Mouse (Mus musculus) liver, embryonic 12.5 days (tissue): ENCODE data around the gene Cav2. TPM values are rescaled to one million over a fixed set of nuclear protein-coding genes. Genes with fewer than 3 reads are reported as not detected.

Experiments used
- ATAC-seq: fragments of 200-750 bp; cut with Nextera tagmentation; 2 replicates; pipeline ENCODE4 v1.8.0; 2017; ENCODE audit warnings: moderate number of reproducible peaks, mild to moderate bottlenecking, moderate library complexity
- H3K27ac ChIP-seq: fragments of 300-500 bp; sonication (generic); 2 replicates; pipeline ENCODE4 v1.5.1; 2016; ENCODE audit warnings: mild to moderate bottlenecking
- H3K27me3 ChIP-seq: fragments of 300-500 bp; sonication (generic); replicated peaks from 2 replicates; pipeline ENCODE4 v1.6.1; 2016; ENCODE audit warnings: mild to moderate bottlenecking, moderate library complexity
- H3K36me3 ChIP-seq: fragments of 300-500 bp; sonication (generic); 2 replicates; pipeline ENCODE4 v1.6.1; 2016; ENCODE audit warnings: mild to moderate bottlenecking, moderate library complexity
- H3K4me1 ChIP-seq: fragments of 300-500 bp; sonication (generic); 2 replicates; pipeline ENCODE4 v1.6.1; 2016
- H3K4me2 ChIP-seq: fragments of 300-500 bp; sonication (generic); 2 replicates; pipeline ENCODE4 v1.6.1; 2016; ENCODE audit warnings: mild to moderate bottlenecking, moderate library complexity
- H3K4me3 ChIP-seq: fragments of 300-500 bp; sonication (generic); 2 replicates; pipeline ENCODE4 v1.5.1; 2016; ENCODE audit warnings: mild to moderate bottlenecking, moderate library complexity
- H3K9ac ChIP-seq: fragments of 300-500 bp; sonication (generic); 2 replicates; pipeline ENCODE4 v1.6.1; 2016; ENCODE audit warnings: mild to moderate bottlenecking, moderate library complexity
- H3K9me3 ChIP-seq: fragments of 300-500 bp; sonication (generic); replicated peaks from 2 replicates; pipeline ENCODE4 v1.6.1; 2016; ENCODE audit warnings: mild to moderate bottlenecking, moderate library complexity
- WGBS: fragments of 180-500 bp; shearing (Covaris S2); methylation state at CpG from one replicate; pipeline ENCODE4 v1.1.7; 2016; ENCODE audit not compliant: insufficient replicate concordance; 5-methylcytosine and 5-hydroxymethylcytosine counted together
- polyA plus RNA-seq: library from polyadenylated mRNA; unstranded; fragments of >200 nt; fragmentation: Nextera tagmentation; extraction: Ambion mirVana; gene quantifications from 2 replicates; pipeline ENCODE4 v1.2.1, GENCODE M21; 2016

Cav2 gene
- polyA plus RNA-seq, 1 experiment from 2014 or later: 3.2 TPM

GRCm38 (mm10) chr6:17281757-17282092 lies 740 bp downstream of the Cav2 start:
- Histone ChIP-seq H3K27me3 (peaks cover 22% of the 10 kb centered on the region), H3K4me1 (peaks cover 16% of the 10 kb centered on the region; the same call in 1 of the 2 replicates), H3K36me3 (no peaks in the 10 kb centered on the region), H3K4me2 (peak overlapping the region; percentile 71), H3K27ac (peak overlapping the region; percentile 40; the same call in 1 of the 2 replicates), H3K9me3 (no peaks in the 10 kb centered on the region), H3K9ac (peak overlapping the region; percentile 50; the same call in 1 of the 2 replicates), H3K4me3 (peak overlapping the region; percentile 51)
- WGBS: 16% methylated on average over 8 of the region's 8 CpGs
- peak; percentile 21; the same call in 1 of the 2 replicates for ATAC-seq

- H3K9ac ChIP-seq: no peak overlapping the region
- no peaks in the 10 kb centered on the region for H3K9me3 ChIP-seq
- 24% methylated on average over 5 of the region's 5 CpGs for WGBS
- H3K27me3 ChIP-seq: peaks cover 22% of the 10 kb centered on the region
- H3K27ac ChIP-seq: peak overlapping the region; percentile 40; the same call in 1 of the 2 replicates
- peak overlapping the region; percentile 71; the same call in 1 of the 2 replicates for H3K4me2 ChIP-seq
- no peak for ATAC-seq
- H3K4me1 ChIP-seq: peaks cover 16% of the 10 kb centered on the region; the same call in 1 of the 2 replicates
- no peak overlapping the region for H3K4me3 ChIP-seq
- H3K36me3 ChIP-seq: no peaks in the 10 kb centered on the region
Observed at GRCm38 (mm10) chr6:17282159-17282558, 1.2 kb downstream of the Cav2 start.

GRCm38 (mm10) chr6:17283834-17284233 lies 2.8 kb downstream of the Cav2 start:
- Histone ChIP-seq H3K4me1 (peaks cover 16% of the 10 kb centered on the region; the same call in 1 of the 2 replicates), H3K4me2 (no peak overlapping the region), H3K27ac (no peak overlapping the region), H3K9ac (no peak overlapping the region), H3K4me3 (no peak overlapping the region), H3K27me3 (peaks cover 22% of the 10 kb centered on the region), H3K9me3 (no peaks in the 10 kb centered on the region), H3K36me3 (no peaks in the 10 kb centered on the region)
- ATAC-seq: no peak
- 55% methylated on average over 3 of the region's 3 CpGs for WGBS

- no peak overlapping the region for H3K4me2 ChIP-seq
- 40% methylated on average over 4 of the region's 4 CpGs for WGBS
- ATAC-seq: no peak
Observed at GRCm38 (mm10) chr6:17286381-17286780, 5.4 kb downstream of the Cav2 start.

GRCm38 (mm10) chr6:17295116-17295515 lies 14.1 kb downstream of the Cav2 start:
- no peak overlapping the region for H3K27ac ChIP-seq
- no peak overlapping the region for H3K9ac ChIP-seq
- no peaks in the 10 kb centered on the region for H3K9me3 ChIP-seq
- ATAC-seq: no peak
- no peak overlapping the region for H3K4me2 ChIP-seq
- no peaks in the 10 kb centered on the region for H3K27me3 ChIP-seq
- no peak overlapping the region for H3K4me3 ChIP-seq
- 76% methylated on average over 5 of the region's 5 CpGs for WGBS
- no peaks in the 10 kb centered on the region for H3K36me3 ChIP-seq
- no peaks in the 10 kb centered on the region for H3K4me1 ChIP-seq

More at GRCm38 (mm10) chr6:17286381-17286780, 5.4 kb downstream of the Cav2 start:
- peaks cover 8% of the 10 kb centered on the region for H3K27me3 ChIP-seq
- no peaks in the 10 kb centered on the region for H3K9me3 ChIP-seq
- no peak overlapping the region for H3K4me3 ChIP-seq
- H3K36me3 ChIP-seq: no peaks in the 10 kb centered on the region
- peaks cover 7% of the 10 kb centered on the region; the same call in 1 of the 2 replicates for H3K4me1 ChIP-seq
- H3K27ac ChIP-seq: no peak overlapping the region
- no peak overlapping the region for H3K9ac ChIP-seq

- ATAC-seq: no peak
- Histone ChIP-seq H3K4me2 (peak within 1 kb of the TSS; percentile 66), H3K27ac (no peak within 1 kb of the TSS), H3K4me1 (0 out of 2 replicates have a peak, but pooled peaks cover 7% of the 10 kb centered on the region), H3K4me3 (peak within 1 kb of the TSS; percentile 44), H3K27me3 (peaks cover 42% of the 10 kb centered on the region), H3K9me3 (no peaks in the 10 kb centered on the region), H3K9ac (no peak within 1 kb of the TSS), H3K36me3 (no peaks in the 10 kb centered on the region)
- 2% methylated on average over 26 of the region's 26 CpGs for WGBS
Observed at GRCm38 (mm10) chr6:17305954-17306601, 25.1 kb downstream of the Cav2 start, which contains the start of gene Cav1. Gene Cav1 (plus strand): TSS chr6:17306335.

- Histone ChIP-seq H3K27ac (no peak overlapping the region), H3K9ac (no peak overlapping the region)
- ATAC-seq: no peak
Observed at GRCm38 (mm10) chr6:17306602-17307325, 25.8 kb downstream of the Cav2 start.

GRCm38 (mm10) chr6:17307461-17308115 lies 26.6 kb downstream of the Cav2 start:
- no peak overlapping the region for H3K27ac ChIP-seq
- 3% methylated on average over 30 of the region's 31 CpGs for WGBS
- 0 out of 2 replicates have a peak, but pooled peaks cover 7% of the 10 kb centered on the region for H3K4me1 ChIP-seq
- H3K4me3 ChIP-seq: peak overlapping the region; percentile 44
- no peaks in the 10 kb centered on the region for H3K9me3 ChIP-seq
- no peak overlapping the region for H3K9ac ChIP-seq
- H3K4me2 ChIP-seq: peak overlapping the region; percentile 66
- ATAC-seq: peak; percentile 64
- H3K27me3 ChIP-seq: peaks cover 42% of the 10 kb centered on the region
- no peaks in the 10 kb centered on the region for H3K36me3 ChIP-seq

More at GRCm38 (mm10) chr6:17306602-17307325, 25.8 kb downstream of the Cav2 start:
- Histone ChIP-seq H3K9me3 (no peaks in the 10 kb centered on the region), H3K27me3 (peaks cover 42% of the 10 kb centered on the region), H3K36me3 (no peaks in the 10 kb centered on the region), H3K4me3 (peak overlapping the region; percentile 44), H3K4me1 (0 out of 2 replicates have a peak, but pooled peaks cover 7% of the 10 kb centered on the region), H3K4me2 (peak overlapping the region; percentile 66)
- under 1% methylated on average over 18 of the region's 19 CpGs for WGBS

- 28% methylated on average over 2 of the region's 2 CpGs for WGBS
- ATAC-seq: no peak
- Histone ChIP-seq H3K36me3 (no peaks in the 10 kb centered on the region), H3K9me3 (no peaks in the 10 kb centered on the region), H3K27me3 (peaks cover 42% of the 10 kb centered on the region), H3K4me1 (0 out of 2 replicates have a peak, but pooled peaks cover 7% of the 10 kb centered on the region), H3K27ac (no peak overlapping the region), H3K4me3 (no peak overlapping the region), H3K9ac (no peak overlapping the region), H3K4me2 (no peak overlapping the region)
Observed at GRCm38 (mm10) chr6:17308661-17309060, 27.7 kb downstream of the Cav2 start.

- WGBS: 58% methylated on average over 2 of the region's 2 CpGs
- 0 out of 2 replicates have a peak, but pooled peaks cover 7% of the 10 kb centered on the region for H3K4me1 ChIP-seq
- no peak for ATAC-seq
- H3K4me2 ChIP-seq: no peak overlapping the region
- no peak overlapping the region for H3K27ac ChIP-seq
- no peak overlapping the region for H3K9ac ChIP-seq
- no peaks in the 10 kb centered on the region for H3K36me3 ChIP-seq
- peaks cover 42% of the 10 kb centered on the region for H3K27me3 ChIP-seq
- no peaks in the 10 kb centered on the region for H3K9me3 ChIP-seq
- no peak overlapping the region for H3K4me3 ChIP-seq
Observed at GRCm38 (mm10) chr6:17309260-17309659, 28.3 kb downstream of the Cav2 start.

- ATAC-seq: no peak
- no peak overlapping the region for H3K4me2 ChIP-seq
- H3K4me3 ChIP-seq: no peak overlapping the region
- no peaks in the 10 kb centered on the region for H3K4me1 ChIP-seq
- H3K9me3 ChIP-seq: no peaks in the 10 kb centered on the region
- H3K27ac ChIP-seq: no peak overlapping the region
- H3K27me3 ChIP-seq: 0 out of 2 replicates have a peak, but pooled peaks cover 4% of the 10 kb centered on the region
- WGBS: 71% methylated on average over 2 of the region's 2 CpGs
- no peak overlapping the region for H3K9ac ChIP-seq
- no peaks in the 10 kb centered on the region for H3K36me3 ChIP-seq
Observed at GRCm38 (mm10) chr6:17314241-17314640, 33.3 kb downstream of the Cav2 start.
